Mouse (Mus musculus): ENCODE results near the gene Cacna1c. TPM values are rescaled to one million over a fixed set of nuclear protein-coding genes. Genes with fewer than 3 reads are reported as not detected.

Gene Cacna1c
- polyA plus RNA-seq, 2 experiments = 8.9 to 29.0 TPM

- Histone ChIP-seq H3K9ac (ENCODE audit: low read depth, low read length, severe bottlenecking) (no peak overlapping the region), H3K4me2 (replicated peaks; ENCODE audit: low read depth, low read length, severe bottlenecking) (no peak overlapping the region), H3K36me3 (ENCODE audit: control insufficient read depth, insufficient read depth, low read length) (no peaks in the 10 kb centered on the region), H3K27me3 (ENCODE audit: control insufficient read depth, insufficient read depth, low read length) (no peaks in the 10 kb centered on the region), H3K4me3 (replicated peaks; ENCODE audit: low read length) (no peak overlapping the region), H3K27ac (replicated peaks; ENCODE audit: low read depth, low read length) (no peak overlapping the region), H3K9me3 (ENCODE audit: control insufficient read depth, low read length) (no peaks in the 10 kb centered on the region), H3K4me1 (ENCODE audit: control insufficient read depth, insufficient read depth, low read length) (peaks cover 18% of the 10 kb centered on the region)
- DNase-seq (ENCODE audit: low spot score) = no peak
- no peak for ATAC-seq (ENCODE audit: low FRiP score, low read depth)
- WGBS = 84% methylated on average over 3 of the region's 3 CpGs
- no peak for TF ChIP-seq POLR2A (IDR thresholded peaks at IDR 0.05; ENCODE audit: borderline replicate concordance, extremely low read depth, insufficient read depth, insufficient read length)
Measured at GRCm38 (mm10) chr6:118787933-118788332, 408.3 kb downstream of the Cacna1c start.

GRCm38 (mm10) chr6:118780280-118780679 lies 415.9 kb downstream of the Cacna1c start:
- no peak for ATAC-seq (ENCODE audit: low FRiP score, low read depth)
- H3K4me1 ChIP-seq (ENCODE audit: control insufficient read depth, insufficient read depth, low read length) = peaks cover 11% of the 10 kb centered on the region; the same call in 1 of the 2 replicates
- WGBS = 78% methylated on average over 7 of the region's 7 CpGs

GRCm38 (mm10) chr6:118779201-118779600 lies 417.0 kb downstream of the Cacna1c start:
- DNase-seq (ENCODE audit: low spot score) (no peak), ATAC-seq (ENCODE audit: low FRiP score, low read depth) (no peak)
- TF ChIP-seq POLR2A (IDR thresholded peaks at IDR 0.05; ENCODE audit: borderline replicate concordance, extremely low read depth, insufficient read depth, insufficient read length) = no peak
- no peak overlapping the region for H3K27ac ChIP-seq (replicated peaks; ENCODE audit: low read depth, low read length)
- no peak overlapping the region for H3K4me3 ChIP-seq (replicated peaks; ENCODE audit: low read length)
- no peak overlapping the region for H3K4me2 ChIP-seq (replicated peaks; ENCODE audit: low read depth, low read length, severe bottlenecking)
- H3K9me3 ChIP-seq (ENCODE audit: control insufficient read depth, low read length) = no peaks in the 10 kb centered on the region
- WGBS = 73% methylated on average over 8 of the region's 8 CpGs
- H3K27me3 ChIP-seq (ENCODE audit: control insufficient read depth, insufficient read depth, low read length) = no peaks in the 10 kb centered on the region
- H3K9ac ChIP-seq (ENCODE audit: low read depth, low read length, severe bottlenecking) = no peak overlapping the region
- no peaks in the 10 kb centered on the region for H3K36me3 ChIP-seq (ENCODE audit: control insufficient read depth, insufficient read depth, low read length)
- H3K4me1 ChIP-seq (ENCODE audit: control insufficient read depth, insufficient read depth, low read length) = peaks cover 11% of the 10 kb centered on the region; the same call in 1 of the 2 replicates

More at GRCm38 (mm10) chr6:118780280-118780679, 415.9 kb downstream of the Cacna1c start:
- H3K4me2 ChIP-seq (replicated peaks; ENCODE audit: low read depth, low read length, severe bottlenecking) = no peak overlapping the region
- H3K27ac ChIP-seq (replicated peaks; ENCODE audit: low read depth, low read length) = no peak overlapping the region
- DNase-seq (ENCODE audit: low spot score) = no peak
- H3K36me3 ChIP-seq (ENCODE audit: control insufficient read depth, insufficient read depth, low read length) = no peaks in the 10 kb centered on the region
- H3K4me3 ChIP-seq (replicated peaks; ENCODE audit: low read length) = no peak overlapping the region
- TF ChIP-seq POLR2A (IDR thresholded peaks at IDR 0.05; ENCODE audit: borderline replicate concordance, extremely low read depth, insufficient read depth, insufficient read length) = no peak
- no peaks in the 10 kb centered on the region for H3K9me3 ChIP-seq (ENCODE audit: control insufficient read depth, low read length)
- no peak overlapping the region for H3K9ac ChIP-seq (ENCODE audit: low read depth, low read length, severe bottlenecking)
- no peaks in the 10 kb centered on the region for H3K27me3 ChIP-seq (ENCODE audit: control insufficient read depth, insufficient read depth, low read length)

DNA sequence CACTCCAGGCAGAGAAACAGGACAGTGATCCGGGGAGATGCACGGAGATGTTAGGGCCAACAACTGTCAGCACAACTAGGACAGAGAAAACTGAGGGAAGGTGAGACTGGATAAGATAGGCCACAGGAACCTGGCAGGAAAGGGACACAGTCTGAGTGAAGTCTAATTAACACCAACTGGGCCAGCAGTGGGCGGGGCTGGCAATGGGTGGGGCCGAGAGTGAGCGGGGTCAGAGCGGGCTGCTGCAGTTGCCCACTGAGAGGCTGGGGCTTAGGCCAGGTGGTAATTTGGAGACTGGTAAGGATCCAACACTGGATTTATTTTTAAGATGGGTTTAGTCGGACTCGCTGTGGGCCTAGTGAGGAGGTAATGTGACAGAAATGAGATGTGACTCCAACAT lies 418.8 kb downstream of the Cacna1c start:
- no peak overlapping the region for H3K4me3 ChIP-seq (replicated peaks; ENCODE audit: low read length)
- no peak overlapping the region for H3K4me2 ChIP-seq (replicated peaks; ENCODE audit: low read depth, low read length, severe bottlenecking)
- no peak overlapping the region for H3K9ac ChIP-seq (ENCODE audit: low read depth, low read length, severe bottlenecking)
- WGBS = 49% methylated on average over 8 of the region's 8 CpGs
- no peaks in the 10 kb centered on the region for H3K9me3 ChIP-seq (ENCODE audit: control insufficient read depth, low read length)
- peaks cover 5% of the 10 kb centered on the region; the same call in 1 of the 2 replicates for H3K36me3 ChIP-seq (ENCODE audit: control insufficient read depth, insufficient read depth, low read length)
- no peak for ATAC-seq (ENCODE audit: low FRiP score, low read depth)
- H3K27me3 ChIP-seq (ENCODE audit: control insufficient read depth, insufficient read depth, low read length) = no peaks in the 10 kb centered on the region
- no peak overlapping the region for H3K27ac ChIP-seq (replicated peaks; ENCODE audit: low read depth, low read length)
- no peak for DNase-seq (ENCODE audit: low spot score)
- no peak for TF ChIP-seq POLR2A (IDR thresholded peaks at IDR 0.05; ENCODE audit: borderline replicate concordance, extremely low read depth, insufficient read depth, insufficient read length)
- H3K4me1 ChIP-seq (ENCODE audit: control insufficient read depth, insufficient read depth, low read length) = peaks cover 11% of the 10 kb centered on the region; the same call in 1 of the 2 replicates

DNA sequence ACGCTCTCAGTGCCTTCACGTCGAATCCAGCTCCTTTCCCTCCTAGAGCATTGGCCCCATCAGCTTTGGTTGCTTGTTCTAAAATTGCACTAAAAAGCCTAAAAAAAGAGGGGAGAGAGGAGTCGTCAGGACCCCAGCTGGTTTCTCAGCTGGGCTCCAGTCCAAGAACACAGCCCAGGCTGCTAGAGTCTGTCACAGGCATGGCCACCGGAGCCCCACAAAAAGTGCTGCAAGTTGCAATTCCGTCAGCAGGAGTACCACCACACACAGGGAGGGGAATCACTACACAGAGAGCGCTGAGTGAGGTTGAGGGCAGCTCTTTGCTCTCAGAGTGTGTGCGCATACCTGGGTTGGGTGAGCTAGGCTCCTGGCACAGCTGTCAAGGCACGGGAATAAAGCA lies 419.8 kb downstream of the Cacna1c start:
- Histone ChIP-seq H3K4me2 (replicated peaks; ENCODE audit: low read depth, low read length, severe bottlenecking) (no peak overlapping the region), H3K27me3 (ENCODE audit: control insufficient read depth, insufficient read depth, low read length) (no peaks in the 10 kb centered on the region), H3K9ac (ENCODE audit: low read depth, low read length, severe bottlenecking) (no peak overlapping the region), H3K4me3 (replicated peaks; ENCODE audit: low read length) (no peak overlapping the region), H3K27ac (replicated peaks; ENCODE audit: low read depth, low read length) (0 out of 2 replicates have a peak overlapping the region, but pooled peaks have one; percentile 19), H3K36me3 (ENCODE audit: control insufficient read depth, insufficient read depth, low read length) (peaks cover 5% of the 10 kb centered on the region; the same call in 1 of the 2 replicates), H3K9me3 (ENCODE audit: control insufficient read depth, low read length) (no peaks in the 10 kb centered on the region), H3K4me1 (ENCODE audit: control insufficient read depth, insufficient read depth, low read length) (peaks cover 11% of the 10 kb centered on the region; the same call in 1 of the 2 replicates)
- DNase-seq (ENCODE audit: low spot score) = no peak
- TF ChIP-seq POLR2A (IDR thresholded peaks at IDR 0.05; ENCODE audit: borderline replicate concordance, extremely low read depth, insufficient read depth, insufficient read length) = no peak
- 64% methylated on average over 9 of the region's 9 CpGs for WGBS
- ATAC-seq (ENCODE audit: low FRiP score, low read depth) = no peak; the same call in 1 of the 2 replicates

Measured in limb, embryonic 14.5 days (tissue).